Mouse (Mus musculus) urinary bladder, postnatal 25 days (tissue): ENCODE results near the gene Ppp1r3g.

ENCODE experiments used
- DNase-seq: peaks from one replicate; pipeline ENCODE4 v3.0.0; 2022; ENCODE audit warnings: low spot score

Gene Ppp1r3g

GRCm38 (mm10) chr13:35995231-35995630 lies 36.6 kb downstream of the Ppp1r3g start:
- no peak for DNase-seq

- DNase-seq: no peak
Observed at GRCm38 (mm10) chr13:35995696-35996426, 37.2 kb downstream of the Ppp1r3g start.

DNA sequence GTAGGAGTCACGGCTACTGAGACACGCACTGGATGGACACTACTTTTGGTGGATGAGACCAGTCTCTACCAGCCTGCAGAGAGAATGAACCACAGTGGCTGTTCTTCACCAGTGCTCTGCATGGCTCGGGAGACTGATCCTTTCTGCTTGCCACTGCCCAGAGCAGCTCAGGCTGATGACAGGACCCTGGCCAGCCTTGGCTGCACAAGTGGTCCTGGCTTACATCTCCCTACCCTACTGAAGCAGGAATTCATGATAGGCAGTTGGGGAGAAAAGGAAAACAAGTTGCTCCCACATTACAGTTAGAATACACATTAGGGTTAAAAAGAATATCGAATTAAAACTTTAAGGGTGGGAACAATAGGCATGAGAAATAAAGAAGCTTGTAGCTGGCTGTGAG lies 39.0 kb downstream of the Ppp1r3g start:
- no peak for DNase-seq

DNA sequence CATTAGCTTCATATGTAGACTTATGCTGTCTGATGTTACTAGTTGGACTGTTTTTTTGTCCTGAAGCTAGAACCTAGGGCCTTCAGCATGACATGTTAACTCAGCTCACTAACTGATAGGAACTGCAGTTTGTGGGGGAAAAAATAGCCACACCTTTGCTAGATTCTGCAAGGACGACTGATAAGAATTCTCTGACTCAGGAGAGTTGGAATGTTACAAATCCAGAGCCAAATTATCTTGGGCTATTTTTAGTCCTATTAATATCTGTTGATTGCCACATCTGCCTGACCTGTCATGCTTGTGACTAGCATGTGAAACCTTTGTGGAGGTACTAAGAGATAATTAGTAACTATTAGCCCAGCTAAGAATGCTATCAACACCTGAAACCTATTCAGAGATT lies 42.2 kb downstream of the Ppp1r3g start:
- DNase-seq: no peak

- DNase-seq: no peak
Observed at GRCm38 (mm10) chr13:36009981-36010380, 51.3 kb downstream of the Ppp1r3g start.

- DNase-seq: no peak
Observed at GRCm38 (mm10) chr13:36015636-36016035, 57.0 kb downstream of the Ppp1r3g start.

- no peak for DNase-seq
Observed at GRCm38 (mm10) chr13:36018017-36018416, 59.4 kb downstream of the Ppp1r3g start.

- peak; percentile 69 for DNase-seq
Observed at GRCm38 (mm10) chr13:36019309-36020274, 61.0 kb downstream of the Ppp1r3g start.
